23 mouse cellular contexts compared by ENCODE assay signal in the genomic region with DNA sequence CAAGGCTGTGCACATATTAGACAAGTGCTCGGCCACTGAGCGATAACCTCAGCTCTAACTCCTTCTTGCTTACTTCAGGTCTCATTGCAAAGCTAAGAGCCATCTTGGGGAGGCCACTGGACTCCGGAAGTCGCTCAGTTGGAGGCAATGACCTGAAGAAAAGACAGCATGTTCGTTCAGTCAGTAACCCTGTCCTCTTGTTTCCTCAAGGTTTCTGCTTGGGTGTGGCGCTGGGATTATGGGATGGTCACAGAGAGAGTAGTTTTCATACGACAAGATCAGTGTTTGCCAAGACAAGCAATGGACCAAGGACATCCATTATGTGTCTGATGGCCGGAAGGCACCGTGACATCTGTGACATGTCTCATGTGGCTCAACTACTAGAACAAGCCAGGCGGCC. TPM values are rescaled to one million over a fixed set of nuclear protein-coding genes. Genes with fewer than 3 reads are reported as not detected.
DNase-seq lines count a peak whose midpoint lies in the region; ATAC-seq and TF ChIP-seq lines count a peak whose summit lies in the region.
"Had no signal": no experiment of that assay in that cellular context is flagged by ENCODE, and none has a peak within 500 bp of the region (broad histone marks: within the 10 kb centered on the region; RNA-seq: fewer than 3 reads in every experiment).

No protein-coding gene starts in this region.

- peaks cover 3% of the 10 kb centered on the region; the same call in 1 of the 2 replicates for H3K79me2 ChIP-seq in macrophage (ENCODE audit: inconsistent target)

- DNase-seq in heart, adult 9 months (ENCODE audit: low spot score in 2 of 2), result no peak
- DNase-seq in midbrain, embryonic 10.5 days (ENCODE audit: low spot score), result no peak
- no peak for DNase-seq in midbrain, embryonic 14.5 days
- no peak for DNase-seq in forebrain, embryonic 10.5 days (ENCODE audit: extremely low spot score, low spot score)
- DNase-seq: adrenal gland, adult 2 months; cerebellum, adult 18-20 months; kidney, postnatal 10 days; right cerebral cortex, adult 18-20 months; spleen, adult 18-20 months had no signal

- no peak for TF ChIP-seq CTCF in bone marrow macrophage, adult 2 months (IDR thresholded peaks at IDR 0.05; ENCODE audit: low read depth, low read length)

- no peak overlapping the region for H3K9ac ChIP-seq in heart, embryonic 13.5 days
- no peak overlapping the region for H3K9ac ChIP-seq in midbrain, embryonic 14.5 days (replicated peaks; ENCODE audit: low read length)
- H3K9ac ChIP-seq in hindbrain, embryonic 16.5 days (ENCODE audit: low read depth, low read length), result no peak overlapping the region
- H3K9ac ChIP-seq: hindbrain, embryonic 12.5 days; lung, embryonic 14.5 days had no signal

- H3K4me2 ChIP-seq in heart, embryonic 13.5 days, result no peak overlapping the region
- no peak overlapping the region for H3K4me2 ChIP-seq in midbrain, embryonic 14.5 days (ENCODE audit: low read length)
- no peak overlapping the region for H3K4me2 ChIP-seq in hindbrain, embryonic 16.5 days (ENCODE audit: low read length)
- H3K4me2 ChIP-seq: hindbrain, embryonic 12.5 days had no signal

- 87% methylated on average over 10 of the region's 10 CpGs for WGBS in heart, embryonic 13.5 days
- 86% methylated on average over 10 of the region's 10 CpGs for WGBS in midbrain, embryonic 10.5 days
- 90% methylated on average over 10 of the region's 10 CpGs for WGBS in midbrain, embryonic 14.5 days
- WGBS in macrophage (ENCODE audit: missing documents), result 57% methylated on average over 10 of the region's 10 CpGs
- 88% methylated on average over 10 of the region's 10 CpGs for WGBS in forebrain, embryonic 10.5 days
- WGBS in hindbrain, embryonic 16.5 days, result 87% methylated on average over 10 of the region's 10 CpGs

- no peaks in the 10 kb centered on the region for H3K9me3 ChIP-seq in heart, embryonic 13.5 days
- H3K9me3 ChIP-seq in midbrain, embryonic 10.5 days (replicated peaks), result no peaks in the 10 kb centered on the region
- H3K9me3 ChIP-seq in midbrain, embryonic 14.5 days (ENCODE audit: control insufficient read depth, low read length), result no peaks in the 10 kb centered on the region
- H3K9me3 ChIP-seq in forebrain, embryonic 10.5 days, result no peaks in the 10 kb centered on the region
- H3K9me3 ChIP-seq in hindbrain, embryonic 16.5 days (ENCODE audit: control insufficient read depth, low read length), result no peaks in the 10 kb centered on the region
- H3K9me3 ChIP-seq: embryonic facial prominence, embryonic 10.5 days; G1E; hindbrain, embryonic 12.5 days; limb, embryonic 10.5 days had no signal

- no peaks in the 10 kb centered on the region for H3K36me3 ChIP-seq in heart, embryonic 13.5 days
- H3K36me3 ChIP-seq in midbrain, embryonic 10.5 days, result no peaks in the 10 kb centered on the region
- no peaks in the 10 kb centered on the region for H3K36me3 ChIP-seq in midbrain, embryonic 14.5 days (ENCODE audit: control insufficient read depth, insufficient read depth, low read length)
- no peaks in the 10 kb centered on the region for H3K36me3 ChIP-seq in macrophage (ENCODE audit: inconsistent target)
- H3K36me3 ChIP-seq in forebrain, embryonic 10.5 days (replicated peaks), result no peaks in the 10 kb centered on the region
- no peaks in the 10 kb centered on the region for H3K36me3 ChIP-seq in hindbrain, embryonic 16.5 days (ENCODE audit: control insufficient read depth, insufficient read depth, low read length)
- H3K36me3 ChIP-seq: embryonic facial prominence, embryonic 10.5 days; G1E; hindbrain, embryonic 12.5 days; limb, embryonic 10.5 days had no signal

- no peak for ATAC-seq in heart, embryonic 13.5 days (ENCODE audit: extremely low read depth, insufficient number of reproducible peaks, low FRiP score, low TSS enrichment)
- no peak for ATAC-seq in midbrain, embryonic 14.5 days (ENCODE audit: low FRiP score, low TSS enrichment)
- ATAC-seq in hindbrain, embryonic 16.5 days, result no peak
- ATAC-seq: forebrain, embryonic 14.5 days; intestine, postnatal 0 days had no signal

- peaks cover 22% of the 10 kb centered on the region for H3K4me1 ChIP-seq in heart, embryonic 13.5 days
- H3K4me1 ChIP-seq in midbrain, embryonic 10.5 days, result peaks cover 14% of the 10 kb centered on the region
- no peaks in the 10 kb centered on the region for H3K4me1 ChIP-seq in midbrain, embryonic 14.5 days (ENCODE audit: control insufficient read depth, insufficient read depth, low read length)
- peaks cover 55% of the 10 kb centered on the region for H3K4me1 ChIP-seq in bone marrow macrophage, adult 2 months (ENCODE audit: control insufficient read depth, insufficient read depth, low read length)
- peaks cover 12% of the 10 kb centered on the region for H3K4me1 ChIP-seq in forebrain, embryonic 10.5 days
- H3K4me1 ChIP-seq in hindbrain, embryonic 16.5 days (ENCODE audit: control insufficient read depth, insufficient read depth, low read depth, low read length), result no peaks in the 10 kb centered on the region
- H3K4me1 ChIP-seq: hindbrain, embryonic 12.5 days had no signal

- no peak overlapping the region for H3K4me3 ChIP-seq in heart, embryonic 13.5 days
- no peak overlapping the region for H3K4me3 ChIP-seq in midbrain, embryonic 10.5 days
- no peak overlapping the region for H3K4me3 ChIP-seq in midbrain, embryonic 14.5 days (replicated peaks; ENCODE audit: low read depth, low read length)
- H3K4me3 ChIP-seq in bone marrow macrophage, adult 2 months (ENCODE audit: insufficient read depth, low read length), result no peak overlapping the region
- no peak overlapping the region for H3K4me3 ChIP-seq in macrophage (ENCODE audit: inconsistent target)
- H3K4me3 ChIP-seq in forebrain, embryonic 10.5 days, result no peak overlapping the region
- no peak overlapping the region for H3K4me3 ChIP-seq in hindbrain, embryonic 16.5 days (ENCODE audit: low read length)
- H3K4me3 ChIP-seq: embryonic facial prominence, embryonic 10.5 days; hindbrain, embryonic 12.5 days; layer of hippocampus, adult 2 months; left cerebral cortex, adult 2 months; limb, embryonic 10.5 days had no signal

- H3K27ac ChIP-seq in heart, embryonic 13.5 days (replicated peaks), result peak overlapping the region; percentile 55
- H3K27ac ChIP-seq in midbrain, embryonic 10.5 days (replicated peaks), result 0 out of 2 replicates have a peak overlapping the region, but pooled peaks have one; percentile 42
- H3K27ac ChIP-seq in midbrain, embryonic 14.5 days (replicated peaks; ENCODE audit: low read depth, low read length), result no peak overlapping the region
- peak overlapping the region; percentile 81 for H3K27ac ChIP-seq in bone marrow macrophage, adult 2 months (ENCODE audit: insufficient read depth, low read depth, low read length)
- peak overlapping the region; percentile 86 for H3K27ac ChIP-seq in macrophage
- H3K27ac ChIP-seq in forebrain, embryonic 10.5 days, result no peak overlapping the region
- no peak overlapping the region for H3K27ac ChIP-seq in hindbrain, embryonic 16.5 days (ENCODE audit: low read depth, low read length)
- H3K27ac ChIP-seq: hindbrain, embryonic 12.5 days; layer of hippocampus, adult 2 months; left cerebral cortex, adult 2 months; limb, embryonic 10.5 days had no signal

- TF ChIP-seq POLR2A in bone marrow macrophage, adult 2 months (IDR thresholded peaks at IDR 0.05; ENCODE audit: borderline replicate concordance, low read depth, low read length), result no peak

- no peaks in the 10 kb centered on the region for H3K27me3 ChIP-seq in heart, embryonic 13.5 days (replicated peaks)
- H3K27me3 ChIP-seq in midbrain, embryonic 10.5 days (ENCODE audit: low read depth, poor library complexity, severe bottlenecking), result no peaks in the 10 kb centered on the region
- no peaks in the 10 kb centered on the region for H3K27me3 ChIP-seq in midbrain, embryonic 14.5 days (ENCODE audit: control insufficient read depth, insufficient read depth, low read length)
- H3K27me3 ChIP-seq in forebrain, embryonic 10.5 days (ENCODE audit: poor library complexity, severe bottlenecking), result no peaks in the 10 kb centered on the region
- H3K27me3 ChIP-seq in hindbrain, embryonic 16.5 days (replicated peaks; ENCODE audit: control insufficient read depth, insufficient read depth, low read length), result no peaks in the 10 kb centered on the region
- H3K27me3 ChIP-seq: hindbrain, embryonic 12.5 days had no signal

RNA-seq across cellular contexts. Expression of gene Bin2, which starts 5.2 kb away (rescaled TPM):
- polyA plus RNA-seq in heart, embryonic 13.5 days (2015; fragmentation: Nextera tagmentation; extraction: Ambion mirVana), result 2.9 and 3.2 TPM in 2 replicates
- 3.2 and 5.0 TPM in 2 replicates for polyA plus RNA-seq in midbrain, embryonic 10.5 days (2016; fragmentation: Nextera tagmentation; extraction: Ambion mirVana)
- 0.61 and 1.8 TPM in 2 replicates for polyA plus RNA-seq in midbrain, embryonic 14.5 days (2014; fragmentation: Nextera tagmentation; extraction: Ambion mirVana)
- polyA plus RNA-seq in bone marrow macrophage, adult 2 months (2012; ENCODE audit: insufficient read depth, insufficient read length, missing spikeins), result 132 and 135 TPM in 2 replicates
- 100 to 1,000 TPM in 7 of 26 experiments, 10 to 100 TPM in 15, 1 to 10 TPM in 4; 2.3 to 143 (median 67.4) TPM for total RNA-seq in macrophage (2018; cell fraction: chromatin; rRNA removed)
- 10 to 100 TPM; 22.9 to 67.0 (median 46.1) TPM for total RNA-seq in macrophage (2018; cell fraction: cytosol; rRNA removed)
- total RNA-seq in macrophage (2018; cell fraction: nucleus; rRNA removed), result 100 to 1,000 TPM in 3 of 26 experiments, 10 to 100 TPM in 21, 1 to 10 TPM in 2; 8.6 to 110 (median 52.7) TPM
- polyA plus RNA-seq in macrophage (2018), result 51.1 to 71.1 TPM (median 65.5 TPM) in 3 replicates
- 3.3 and 3.6 TPM in 2 replicates for polyA plus RNA-seq in forebrain, embryonic 10.5 days (2016; fragmentation: Nextera tagmentation; extraction: Ambion mirVana)
- polyA plus RNA-seq in hindbrain, embryonic 16.5 days (2015; fragmentation: Nextera tagmentation; extraction: Ambion mirVana), result 1.6 and 1.9 TPM in 2 replicates
- polyA plus RNA-seq: C2C12 had no signal

RNA-seq across cellular contexts. Expression of gene Cela1, which starts 13.2 kb away (rescaled TPM):
- 1.7 TPM in 2 replicates for polyA plus RNA-seq in heart, embryonic 13.5 days (2015; fragmentation: Nextera tagmentation; extraction: Ambion mirVana)
- polyA plus RNA-seq in midbrain, embryonic 10.5 days (2016; fragmentation: Nextera tagmentation; extraction: Ambion mirVana), result 0.96 and 1.7 TPM in 2 replicates
- polyA plus RNA-seq in midbrain, embryonic 14.5 days (2014; fragmentation: Nextera tagmentation; extraction: Ambion mirVana), result 0.74 TPM in 1 of 2 replicates, not detected in the other
- 4.9 and 5.1 TPM in 2 replicates for polyA plus RNA-seq in bone marrow macrophage, adult 2 months (2012; ENCODE audit: insufficient read depth, insufficient read length, missing spikeins)
- 10 to 100 TPM in 13 of 26 experiments, 1 to 10 TPM in 12, not detected in 1; 1.1 to 29.7 (median 10.3) TPM for total RNA-seq in macrophage (2018; cell fraction: chromatin; rRNA removed)
- total RNA-seq in macrophage (2018; cell fraction: cytosol; rRNA removed), result 10 to 100 TPM; 14.4 to 38.7 (median 22.4) TPM
- total RNA-seq in macrophage (2018; cell fraction: nucleus; rRNA removed), result 10 to 100 TPM in 15 of 26 experiments, 1 to 10 TPM in 11; 1.5 to 36.4 (median 11.3) TPM
- 19.3 to 52.8 TPM (median 22.6 TPM) in 3 replicates for polyA plus RNA-seq in macrophage (2018)
- polyA plus RNA-seq in forebrain, embryonic 10.5 days (2016; fragmentation: Nextera tagmentation; extraction: Ambion mirVana), result 1.4 and 1.8 TPM in 2 replicates
- polyA plus RNA-seq in hindbrain, embryonic 16.5 days (2015; fragmentation: Nextera tagmentation; extraction: Ambion mirVana), result 1.4 and 2.0 TPM in 2 replicates

RNA-seq across cellular contexts. Expression of gene Smagp, which starts 37.8 kb away (rescaled TPM):
- 15.3 and 16.0 TPM in 2 replicates for polyA plus RNA-seq in heart, embryonic 13.5 days (2015; fragmentation: Nextera tagmentation; extraction: Ambion mirVana)
- 3.9 and 4.7 TPM in 2 replicates for polyA plus RNA-seq in midbrain, embryonic 10.5 days (2016; fragmentation: Nextera tagmentation; extraction: Ambion mirVana)
- 0.78 and 3.6 TPM in 2 replicates for polyA plus RNA-seq in midbrain, embryonic 14.5 days (2014; fragmentation: Nextera tagmentation; extraction: Ambion mirVana)
- polyA plus RNA-seq in bone marrow macrophage, adult 2 months (2012; ENCODE audit: insufficient read depth, insufficient read length, missing spikeins), result 94.1 and 103 TPM in 2 replicates
- total RNA-seq in macrophage (2018; cell fraction: chromatin; rRNA removed), result 10 to 100 TPM in 7 of 26 experiments, 1 to 10 TPM in 15, not detected in 4; 1.0 to 34.6 (median 4.7) TPM
- 100 to 1,000 TPM in 1 of 26 experiments, 10 to 100 TPM in 20, 1 to 10 TPM in 5; 8.0 to 123 (median 38.7) TPM for total RNA-seq in macrophage (2018; cell fraction: cytosol; rRNA removed)
- total RNA-seq in macrophage (2018; cell fraction: nucleus; rRNA removed), result 10 to 100 TPM in 13 of 26 experiments, 1 to 10 TPM in 13; 2.4 to 50.5 (median 11.4) TPM
- 54.7 to 86.5 TPM (median 73.9 TPM) in 3 replicates for polyA plus RNA-seq in macrophage (2018)
- polyA plus RNA-seq in forebrain, embryonic 10.5 days (2016; fragmentation: Nextera tagmentation; extraction: Ambion mirVana), result 4.3 and 4.6 TPM in 2 replicates
- 3.6 and 4.1 TPM in 2 replicates for polyA plus RNA-seq in hindbrain, embryonic 16.5 days (2015; fragmentation: Nextera tagmentation; extraction: Ambion mirVana)

RNA-seq across cellular contexts. Expression of gene Galnt6, which starts 54.6 kb away (rescaled TPM):
- polyA plus RNA-seq in heart, embryonic 13.5 days (2015; fragmentation: Nextera tagmentation; extraction: Ambion mirVana), result 0.09 and 0.13 TPM in 2 replicates
- polyA plus RNA-seq in midbrain, embryonic 10.5 days (2016; fragmentation: Nextera tagmentation; extraction: Ambion mirVana), result 0.07 and 0.09 TPM in 2 replicates
- 0.14 TPM in 1 of 2 replicates, not detected in the other for polyA plus RNA-seq in midbrain, embryonic 14.5 days (2014; fragmentation: Nextera tagmentation; extraction: Ambion mirVana)
- polyA plus RNA-seq in bone marrow macrophage, adult 2 months (2012; ENCODE audit: insufficient read depth, insufficient read length, missing spikeins), result 11.5 and 14.9 TPM in 2 replicates
- total RNA-seq in macrophage (2018; cell fraction: chromatin; rRNA removed), result 100 to 1,000 TPM in 4 of 26 experiments, 10 to 100 TPM in 22; 22.7 to 151 (median 51.9) TPM
- 10 to 100 TPM; 50.1 to 91.9 (median 68.9) TPM for total RNA-seq in macrophage (2018; cell fraction: cytosol; rRNA removed)
- total RNA-seq in macrophage (2018; cell fraction: nucleus; rRNA removed), result 100 to 1,000 TPM in 16 of 26 experiments, 10 to 100 TPM in 10; 40.2 to 153 (median 105) TPM
- 63.8 to 75.4 TPM (median 64.7 TPM) in 3 replicates for polyA plus RNA-seq in macrophage (2018)
- polyA plus RNA-seq in forebrain, embryonic 10.5 days (2016; fragmentation: Nextera tagmentation; extraction: Ambion mirVana), result not detected in 2 replicates
- polyA plus RNA-seq in hindbrain, embryonic 16.5 days (2015; fragmentation: Nextera tagmentation; extraction: Ambion mirVana), result 0.17 and 0.30 TPM in 2 replicates

RNA-seq across cellular contexts. Expression of gene Dazap2, which starts 59.4 kb away (rescaled TPM):
- polyA plus RNA-seq in heart, embryonic 13.5 days (2015; fragmentation: Nextera tagmentation; extraction: Ambion mirVana), result 202 and 203 TPM in 2 replicates
- polyA plus RNA-seq in midbrain, embryonic 10.5 days (2016; fragmentation: Nextera tagmentation; extraction: Ambion mirVana), result 231 and 250 TPM in 2 replicates
- polyA plus RNA-seq in midbrain, embryonic 14.5 days (2014; fragmentation: Nextera tagmentation; extraction: Ambion mirVana), result 139 and 171 TPM in 2 replicates
- polyA plus RNA-seq in bone marrow macrophage, adult 2 months (2012; ENCODE audit: insufficient read depth, insufficient read length, missing spikeins), result 466 and 503 TPM in 2 replicates
- total RNA-seq in macrophage (2018; cell fraction: chromatin; rRNA removed), result 10 to 100 TPM; 21.5 to 56.3 (median 37.4) TPM
- total RNA-seq in macrophage (2018; cell fraction: cytosol; rRNA removed), result 100 to 1,000 TPM; 259 to 398 (median 334) TPM
- total RNA-seq in macrophage (2018; cell fraction: nucleus; rRNA removed), result 100 to 1,000 TPM in 17 of 26 experiments, 10 to 100 TPM in 9; 51.2 to 180 (median 115) TPM
- polyA plus RNA-seq in macrophage (2018), result 368 to 447 TPM (median 386 TPM) in 3 replicates
- polyA plus RNA-seq in forebrain, embryonic 10.5 days (2016; fragmentation: Nextera tagmentation; extraction: Ambion mirVana), result 214 and 224 TPM in 2 replicates
- 123 and 134 TPM in 2 replicates for polyA plus RNA-seq in hindbrain, embryonic 16.5 days (2015; fragmentation: Nextera tagmentation; extraction: Ambion mirVana)

Comparison
In these comparisons a context has a peak if more than half of its experiments do, and no peak if none do; other contexts are left out.
1. H3K27ac ChIP-seq: peak in heart, embryonic 13.5 days (single experiment), midbrain, embryonic 10.5 days (single experiment), bone marrow macrophage, adult 2 months (single experiment) and macrophage (single experiment); none in midbrain, embryonic 14.5 days (single experiment), forebrain, embryonic 10.5 days (single experiment) and hindbrain, embryonic 16.5 days (single experiment).